Mouse (Mus musculus): ENCODE measurements around the gene Gabbr1.

DNA sequence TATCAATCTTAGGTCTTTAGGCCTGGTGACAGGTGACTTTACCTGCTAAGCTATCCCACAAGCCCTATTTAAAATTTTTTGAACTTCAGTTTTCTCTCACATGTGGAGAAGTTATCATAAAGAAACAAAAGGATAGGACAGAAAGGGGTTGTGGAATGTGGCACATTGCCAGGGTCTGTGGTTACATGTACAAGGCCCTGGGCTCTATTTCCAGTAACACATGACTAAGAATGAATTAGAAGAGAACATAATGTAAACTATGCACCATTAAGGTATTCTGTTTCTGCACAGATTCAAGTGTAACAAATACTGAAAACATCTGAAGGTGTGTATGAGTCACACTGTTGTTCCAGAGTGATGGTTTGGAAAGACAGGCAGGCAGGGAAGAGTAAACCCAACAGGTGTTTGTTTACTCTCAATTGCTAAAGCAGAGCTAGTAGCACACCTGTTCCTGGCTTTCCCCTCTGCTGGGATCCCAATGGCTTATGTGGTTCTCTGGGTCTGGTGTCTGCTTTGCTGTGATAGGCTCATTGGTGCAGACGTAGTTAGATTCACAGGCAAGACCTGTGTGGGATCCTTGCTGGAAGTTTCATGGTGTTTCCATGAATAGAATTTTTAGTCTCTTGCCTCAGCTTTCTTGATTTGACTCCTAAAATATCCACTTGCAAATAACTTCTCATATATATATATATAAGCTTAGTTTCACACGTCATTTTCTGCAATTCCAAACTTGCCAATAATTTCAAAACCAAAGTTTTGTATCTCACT lies 6.5 kb upstream of the Gabbr1 start:
- TF ChIP-seq GATA1 (IDR thresholded peaks at IDR 0.05; ENCODE audit: borderline replicate concordance, low read length) (no peak), FLI1 (IDR thresholded peaks at IDR 0.05; ENCODE audit: low read length) (no peak)

Data from megakaryocyte, embryonic 14.5 days (primary cell).